Mouse (Mus musculus) thymus, adult 2 months (tissue): ENCODE measurements around the gene Spns2.

ENCODE experiments used
- CTCF ChIP-seq: fragments of 200-500 bp; IDR thresholded peaks from 2 replicates; pipeline ENCODE4 v1.5.1; 2012; ENCODE audit warnings: mild to moderate bottlenecking, control low read depth, low read length, moderate library complexity, borderline replicate concordance; ENCODE audit not compliant: control insufficient read depth, poor library complexity, insufficient read depth; ENCODE audit errors: extremely low read depth
- POLR2A ChIP-seq: fragments of 200-500 bp; IDR thresholded peaks from 2 replicates; pipeline ENCODE4 v1.6.1; 2012; ENCODE audit warnings: mild to moderate bottlenecking, low read length, control low read depth, moderate library complexity; ENCODE audit not compliant: control insufficient read depth, poor library complexity, insufficient read depth; ENCODE audit errors: extremely low read depth

GRCm38 (mm10) chr11:72453105-72453953, 36.4 kb downstream of the Spns2 start:
- TF ChIP-seq CTCF (no peak), POLR2A (no peak)
